Mouse (Mus musculus): ENCODE data around the gene Tmem262. TPM values are rescaled to one million over a fixed set of nuclear protein-coding genes. Genes with fewer than 3 reads are reported as not detected.

Gene Tmem262
- total RNA-seq (2023) = not detected

DNA sequence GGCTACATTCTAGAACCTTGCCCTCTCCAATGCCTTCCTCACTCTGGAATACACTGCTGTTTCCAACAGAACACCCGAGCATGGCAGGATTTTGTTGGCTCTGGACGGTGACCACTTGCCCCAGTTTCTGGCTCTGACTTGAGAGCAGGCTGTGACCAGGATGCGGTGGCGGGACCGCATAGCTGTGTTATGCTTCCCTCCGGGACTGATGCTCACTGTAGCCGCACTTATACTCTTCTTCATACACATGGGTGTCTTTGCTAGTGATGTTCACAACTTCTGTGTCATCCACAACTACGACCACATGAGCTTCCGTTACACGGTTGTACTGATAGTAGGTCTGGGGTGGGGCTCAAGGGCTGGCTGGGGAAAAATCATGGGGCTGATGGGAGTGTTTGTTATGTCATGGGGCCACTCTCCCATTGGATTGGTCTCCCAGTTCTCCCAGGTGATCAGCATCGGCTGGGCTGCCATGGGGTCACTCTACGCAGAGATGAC, at the start of gene Tmem262:
TSS of gene Tmem262 (plus strand) at position 51 of the 498 bp plus-strand sequence.

DNA sequence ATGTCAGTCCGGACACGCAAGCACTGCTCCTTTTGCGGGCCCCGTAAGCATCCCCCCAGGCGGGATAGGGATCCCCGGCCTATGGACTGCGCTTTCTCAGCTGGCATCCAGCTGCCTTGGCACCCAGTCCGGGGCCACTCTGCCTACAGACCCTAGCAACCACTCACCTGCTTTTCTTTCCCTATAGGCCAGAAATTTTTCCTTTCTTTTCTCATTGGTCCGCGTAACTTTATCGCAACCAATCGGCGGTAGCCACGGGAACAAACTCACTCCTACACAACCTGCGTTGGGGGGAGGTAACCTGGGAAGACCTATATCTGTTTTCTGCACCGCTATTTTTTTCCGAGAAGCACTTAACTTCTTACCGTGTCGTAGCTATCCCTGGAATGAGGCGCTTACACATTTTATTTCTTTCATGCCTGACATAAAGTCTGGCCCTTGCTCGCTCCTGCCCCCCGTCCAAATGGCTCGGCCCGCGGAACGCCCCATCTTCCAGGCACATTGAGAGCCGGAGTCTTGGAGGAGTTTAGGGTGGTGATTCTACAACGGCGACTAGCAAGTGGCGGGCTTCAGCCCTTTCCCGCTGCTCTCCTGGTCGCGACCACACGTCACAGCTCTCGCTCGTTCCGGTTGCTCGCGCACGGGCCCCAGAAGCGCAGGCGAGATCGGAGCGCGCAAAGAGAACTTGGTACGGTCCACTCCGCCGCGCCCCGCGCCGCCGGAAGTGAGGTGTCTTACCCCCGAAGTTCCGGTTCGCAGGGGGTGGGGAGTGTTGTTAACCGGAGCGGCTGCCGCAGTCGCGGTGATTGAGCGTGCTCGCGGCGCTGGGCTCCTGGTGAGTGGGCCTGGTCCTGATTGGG, 33.3 kb upstream of the Tmem262 start, which contains the start of gene Syvn1:
TSS of gene Syvn1 (plus strand) at position 283 of the 860 bp plus-strand sequence.

DNA sequence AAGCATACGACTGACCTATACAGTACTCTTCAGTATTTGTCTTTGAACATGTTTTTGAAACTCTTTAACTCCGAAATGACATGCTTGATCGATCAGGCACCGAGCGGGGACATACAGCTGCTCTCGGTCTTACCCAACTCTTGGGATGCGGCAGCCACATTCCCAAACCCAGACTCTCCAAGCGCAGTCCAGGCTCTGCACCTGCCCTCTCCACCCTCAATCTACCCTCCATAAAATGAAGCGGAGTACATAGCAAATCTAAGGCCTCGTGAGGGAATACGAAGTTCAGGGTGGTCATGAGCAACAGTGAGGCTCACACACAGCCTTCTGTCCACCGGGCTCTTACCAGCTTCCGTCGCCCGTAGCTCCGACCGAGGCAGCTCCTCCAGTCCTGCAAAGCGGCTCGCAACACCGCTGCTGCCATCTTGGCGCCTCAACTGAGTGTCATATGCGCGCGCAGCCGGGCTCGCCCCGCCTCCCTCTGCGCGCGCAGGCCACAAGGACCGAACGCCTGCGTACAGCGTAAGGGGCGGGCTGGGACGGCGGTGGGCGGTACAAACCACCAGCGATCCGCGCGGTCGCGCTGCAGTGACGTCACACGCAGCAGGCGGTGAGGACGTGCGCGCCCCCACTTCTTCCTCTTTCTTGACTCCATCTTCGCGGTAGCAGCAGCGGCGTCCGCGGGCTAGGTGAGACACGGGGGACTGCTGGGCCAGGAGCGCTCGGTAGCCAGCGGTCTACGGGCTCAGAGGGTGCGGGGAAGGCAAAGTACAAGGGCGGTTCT, 22.3 kb upstream of the Tmem262 start, which contains the start of the genes Mrpl49 and Fau:
TSS of gene Mrpl49 (minus strand) at position 473 of the 784 bp plus-strand sequence.
TSS of gene Fau (plus strand) at position 532 of the 784 bp plus-strand sequence.

DNA sequence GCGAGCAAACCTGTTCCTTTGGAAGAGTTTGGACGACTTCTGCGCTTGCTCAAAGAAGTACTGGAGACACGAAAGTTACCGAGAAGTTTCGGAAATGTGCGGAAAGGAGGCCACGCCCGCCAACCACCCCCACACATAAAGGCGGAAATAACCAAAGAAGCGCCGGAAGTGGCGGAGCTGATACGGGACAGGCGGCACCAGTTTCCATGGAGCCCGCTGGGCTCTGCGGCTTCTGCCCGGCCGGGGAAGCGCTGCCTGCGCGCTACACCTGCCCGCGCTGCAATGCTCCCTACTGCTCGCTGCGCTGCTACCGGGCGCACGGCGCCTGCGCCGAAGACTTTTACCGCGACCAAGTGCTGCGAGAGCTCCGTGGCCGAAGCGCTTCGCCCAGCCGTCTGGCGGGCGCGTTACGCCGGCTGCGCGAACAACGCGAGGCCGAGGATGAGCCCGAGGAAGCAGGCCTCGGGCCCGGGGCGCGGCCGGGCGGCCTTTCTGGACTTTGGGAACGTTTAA, 18.8 kb upstream of the Tmem262 start, which contains the start of gene Znhit2:
TSS of gene Znhit2 (plus strand) at position 172 of the 513 bp plus-strand sequence.

DNA sequence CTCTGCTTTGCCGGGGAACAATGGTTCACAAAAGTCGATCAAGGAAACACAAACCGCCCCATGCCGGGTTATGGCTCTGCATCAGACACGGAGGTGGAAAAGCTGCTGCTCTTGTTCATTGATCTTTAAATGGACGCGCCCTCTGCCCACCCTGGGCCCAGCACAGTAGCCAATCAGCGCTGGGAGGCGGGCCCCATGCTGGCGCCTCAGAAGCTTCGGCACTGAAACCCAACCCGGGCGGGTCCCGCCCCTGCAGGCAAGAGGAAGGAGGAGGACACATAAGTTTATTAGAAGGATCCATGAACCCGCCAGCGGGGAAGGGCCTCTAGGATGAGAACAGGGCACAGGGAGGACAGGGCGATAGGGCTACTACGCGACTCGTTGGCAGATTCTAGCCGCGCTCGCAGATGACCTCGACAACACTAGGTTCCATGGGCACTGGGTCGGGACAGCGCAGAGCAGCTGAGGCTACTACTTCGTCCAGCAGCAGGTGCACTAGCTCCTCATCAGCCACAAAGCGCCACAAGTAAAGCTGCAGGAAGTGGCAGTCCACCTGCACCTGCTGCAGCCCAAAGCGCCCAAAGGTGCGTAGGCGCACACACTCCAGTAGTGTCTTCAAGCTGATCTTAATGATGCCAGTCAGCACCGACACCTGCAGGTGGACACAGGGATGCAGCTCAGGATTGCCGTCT, 12.0 kb upstream of the Tmem262 start, which contains the start of gene Tm7sf2:
TSS of gene Tm7sf2 (minus strand) at position 650 of the 692 bp plus-strand sequence.

DNA sequence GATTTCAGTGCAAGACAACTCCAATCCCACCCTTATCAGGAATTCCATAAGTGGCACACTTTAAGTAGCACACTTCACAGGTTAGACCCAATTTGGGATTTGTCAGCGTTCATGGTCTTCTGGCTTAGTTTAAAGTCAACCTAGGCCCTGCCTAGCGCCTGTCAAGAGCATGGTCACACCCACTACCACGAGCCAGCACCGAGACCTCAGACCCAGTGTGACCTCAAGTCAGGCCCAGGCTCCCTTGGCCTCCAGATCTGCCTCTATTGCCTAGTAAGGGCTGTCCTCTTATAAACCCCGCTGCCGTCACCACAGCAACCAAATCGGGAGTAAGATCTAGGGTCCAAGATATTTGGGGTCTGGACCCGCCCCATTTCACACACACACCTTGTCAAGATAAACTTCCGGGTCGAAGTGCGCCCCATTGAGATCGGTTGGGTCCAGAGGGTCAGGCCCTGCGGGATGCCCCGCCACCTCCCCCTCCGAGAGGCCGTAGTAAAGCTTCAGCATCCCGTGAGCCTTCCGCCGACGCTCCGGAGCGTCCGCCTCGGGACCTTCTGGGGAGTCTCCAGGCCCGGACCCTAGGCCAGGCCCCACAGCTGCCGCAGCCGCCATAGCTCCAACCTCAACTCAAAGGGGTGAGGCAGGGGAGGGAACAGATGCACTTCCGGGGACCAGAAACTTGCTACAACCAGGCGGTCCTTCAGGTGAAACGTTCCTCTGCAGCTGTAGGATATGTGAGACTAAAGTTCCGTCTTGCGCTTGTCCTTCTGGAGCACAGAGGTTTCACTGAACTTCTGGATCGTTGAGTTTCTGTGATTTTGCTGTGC, 3.1 kb upstream of the Tmem262 start, which contains the start of gene Vps51:
TSS of gene Vps51 (minus strand) at position 668 of the 830 bp plus-strand sequence.

DNA sequence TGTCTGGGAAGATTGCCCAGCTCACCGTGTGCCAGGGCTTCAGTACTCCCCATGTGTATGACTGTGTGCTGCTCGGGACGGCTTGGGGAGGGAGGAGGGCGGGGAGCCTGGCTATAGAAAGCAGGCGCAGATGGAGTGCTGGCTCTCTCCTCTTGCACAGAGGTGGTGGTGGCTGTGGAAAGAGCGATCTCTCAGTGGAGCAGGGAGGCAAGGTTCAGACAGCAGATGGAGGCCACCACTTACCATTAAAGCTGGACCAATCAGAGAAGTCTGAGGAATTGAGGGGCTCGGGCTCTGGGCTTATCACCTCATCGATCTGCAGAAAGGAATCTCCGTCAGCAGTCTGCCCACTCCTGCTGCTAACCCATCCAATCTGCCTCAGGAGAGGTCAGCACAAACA, 2.3 kb downstream of the Tmem262 start, which contains the start of gene Gm28374:
TSS of gene Gm28374 (minus strand) at position 101 of the 400 bp plus-strand sequence.

DNA sequence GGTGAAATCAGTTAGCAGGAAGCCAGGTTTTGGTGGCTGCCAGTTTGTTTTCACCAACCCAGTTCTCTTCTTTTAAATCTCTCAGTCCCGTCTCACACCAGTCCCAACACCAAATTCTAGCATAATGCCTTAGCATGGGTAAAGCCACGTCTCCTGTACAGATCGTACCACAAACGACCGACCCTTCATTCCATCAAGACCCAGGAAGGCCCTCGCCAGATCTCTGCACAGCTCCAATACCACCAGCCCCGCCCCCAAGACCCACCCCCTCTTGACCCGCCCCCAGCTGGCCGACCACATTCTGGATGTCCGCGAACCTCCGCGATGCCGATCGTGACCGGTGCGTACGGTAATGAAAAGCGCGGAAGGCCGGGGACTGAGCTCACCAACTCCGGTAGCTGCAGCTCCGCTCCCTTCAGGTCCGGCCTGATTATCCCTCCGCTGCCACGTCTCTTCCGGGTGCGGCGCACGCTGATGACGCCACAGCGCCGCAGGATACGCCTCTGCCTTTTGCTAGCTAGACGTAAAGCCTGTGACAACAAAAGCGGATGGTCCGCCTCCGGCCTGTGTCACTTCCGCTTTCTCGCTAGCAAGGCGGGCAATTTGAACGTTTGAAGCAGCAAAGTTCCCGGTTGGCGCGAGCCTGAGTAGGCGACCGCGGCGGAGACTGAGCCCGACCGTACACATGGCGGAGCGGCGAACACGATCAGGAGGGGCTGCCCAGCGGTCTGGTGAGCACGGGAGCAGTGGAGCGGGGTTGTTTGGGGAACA, 4.8 kb downstream of the Tmem262 start, which contains the start of the genes Zfpl1 and Cdca5:
TSS of gene Zfpl1 (minus strand) at position 479 of the 771 bp plus-strand sequence.
TSS of gene Cdca5 (plus strand) at position 506 of the 771 bp plus-strand sequence.

DNA sequence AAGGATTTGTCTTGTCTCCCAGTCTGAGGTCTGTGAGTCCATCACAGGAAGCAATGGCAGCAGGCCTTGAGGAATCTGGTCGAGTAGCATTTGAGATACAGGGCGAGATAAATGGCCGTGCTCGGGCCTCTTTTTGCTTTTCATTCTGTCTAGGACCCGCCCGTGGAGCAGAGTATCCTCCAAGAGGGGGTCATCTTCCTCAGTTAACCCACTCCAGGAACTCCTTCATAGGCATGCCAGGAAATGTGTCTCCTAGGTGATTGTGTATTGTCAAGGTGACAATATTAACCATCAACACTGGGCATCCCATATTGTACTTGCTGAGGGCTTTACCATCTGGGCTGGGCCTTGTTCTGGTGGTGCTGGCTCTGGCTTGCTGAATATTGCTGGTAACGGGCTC, 14.3 kb downstream of the Tmem262 start, which contains the start of gene AC131692.1:
TSS of gene AC131692.1 (plus strand) at position 301 of the 400 bp plus-strand sequence.

DNA sequence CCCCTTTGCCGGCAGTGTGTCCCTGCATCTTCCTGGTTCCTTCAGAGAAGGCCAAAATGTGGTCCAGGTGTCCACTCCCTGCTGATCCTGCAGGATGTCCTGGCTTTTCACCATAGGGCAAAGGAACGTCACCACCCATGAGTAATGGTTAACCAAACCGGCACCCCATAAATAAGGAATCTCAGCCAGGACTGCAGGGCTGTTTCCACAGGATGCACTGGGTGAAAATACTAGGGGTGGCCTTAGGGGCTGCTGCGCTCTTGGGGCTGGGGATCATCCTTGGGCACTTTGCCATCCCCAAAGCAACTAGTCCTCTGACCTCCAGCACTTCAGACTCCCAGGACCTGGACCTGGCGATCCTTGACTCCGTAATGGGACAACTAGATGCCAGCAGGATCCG, 25.8 kb downstream of the Tmem262 start, which contains the start of gene Naaladl1:
TSS of gene Naaladl1 (plus strand) at position 197 of the 400 bp plus-strand sequence.

DNA sequence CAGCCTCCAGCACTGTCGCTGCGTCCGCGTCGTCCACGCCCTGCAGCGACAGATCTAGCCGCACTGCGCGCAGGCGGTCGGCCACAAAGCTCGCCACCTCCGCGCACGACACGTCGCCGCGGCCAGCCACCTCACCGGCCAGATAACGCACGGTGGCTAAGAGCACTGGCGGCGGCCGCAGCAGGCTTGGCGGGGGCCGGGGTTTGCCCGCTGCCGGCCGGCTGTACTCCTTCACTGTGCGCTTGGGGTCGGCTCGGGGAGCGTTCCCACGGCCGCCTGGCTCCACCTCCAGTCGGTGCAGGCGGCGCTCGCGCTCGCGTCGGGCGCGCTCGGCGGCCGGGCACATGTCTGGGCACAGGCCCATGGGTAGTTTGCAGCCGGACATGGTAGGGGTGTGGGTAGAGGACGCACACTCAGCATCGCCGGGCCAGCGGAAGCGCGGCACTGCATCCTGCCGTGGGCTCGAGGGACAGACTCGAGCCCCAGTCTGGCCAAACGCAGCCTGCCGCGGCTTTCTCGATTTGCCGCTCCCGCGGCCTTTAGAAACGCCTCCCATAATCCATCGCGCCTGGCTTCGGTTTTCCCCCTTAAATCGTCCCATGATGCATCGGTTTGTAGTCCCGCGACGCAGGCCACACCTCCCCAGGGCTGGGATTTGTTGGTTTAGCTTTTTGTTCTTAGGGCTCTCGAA, 38.3 kb downstream of the Tmem262 start, which contains the start of gene Sac3d1:
TSS of gene Sac3d1 (minus strand) at position 665 of the 691 bp plus-strand sequence.

DNA sequence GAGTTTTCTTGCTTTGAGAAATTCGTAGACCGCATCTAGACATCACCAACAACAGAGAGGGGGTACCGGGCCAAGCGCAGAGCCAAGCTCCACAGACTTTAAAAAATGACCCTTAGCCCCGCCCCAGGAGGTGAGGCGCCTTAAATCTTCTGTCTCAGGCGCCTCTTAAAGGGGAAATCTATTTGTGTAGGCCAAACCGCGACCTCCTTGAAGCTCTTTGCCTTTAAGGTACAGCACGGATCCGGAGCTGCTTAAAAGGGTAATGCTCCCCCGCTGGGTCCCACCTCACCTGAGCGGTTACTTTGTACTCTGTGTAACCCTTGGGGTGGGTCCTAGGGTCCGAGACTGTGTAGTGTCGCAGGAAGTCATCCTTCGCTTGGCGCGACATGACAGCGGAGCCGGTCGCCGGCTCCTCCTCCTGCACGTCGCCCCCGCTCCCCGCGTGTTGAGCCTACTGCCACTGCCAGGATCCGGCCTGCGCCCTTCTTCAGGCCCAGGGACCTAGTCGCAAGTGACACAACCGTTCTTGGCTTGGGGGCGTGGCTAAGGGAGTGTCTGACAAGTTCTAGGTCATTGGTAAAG, 48.0 kb downstream of the Tmem262 start, which contains the start of gene Snx15:
TSS of gene Snx15 (minus strand) at position 545 of the 582 bp plus-strand sequence.

Other genes starting within 250 kb of the Tmem262 start
- 127 TPM for gene Frmd8, start 204.8 kb upstream of the Tmem262 start, total RNA-seq (2023)
- 27.0 TPM for gene Slc25a45, start 202.2 kb upstream of the Tmem262 start, total RNA-seq (2023)
- 2.3 TPM for gene Tigd3, start 185.9 kb upstream of the Tmem262 start, total RNA-seq (2023)
- gene Dpf2, start 167.0 kb upstream of the Tmem262 start, total RNA-seq (2023) = 116 TPM
- 0.59 TPM for gene Cdc42ep2, start 155.2 kb upstream of the Tmem262 start, total RNA-seq (2023)
- 53.3 TPM for gene Pola2, start 115.8 kb upstream of the Tmem262 start, total RNA-seq (2023)
- not detected for gene Slc22a20, start 93.9 kb upstream of the Tmem262 start, total RNA-seq (2023)
- 109 TPM for gene Capn1, start 64.1 kb upstream of the Tmem262 start, total RNA-seq (2023)
- 59.7 TPM for gene Syvn1, start 33.5 kb upstream of the Tmem262 start, total RNA-seq (2023)
- gene Mrpl49, start 22.2 kb upstream of the Tmem262 start, total RNA-seq (2023) = 18.5 TPM
- 3,209 TPM for gene Fau, start 22.2 kb upstream of the Tmem262 start, total RNA-seq (2023)
- 10.9 TPM for gene Znhit2, start 18.8 kb upstream of the Tmem262 start, total RNA-seq (2023)
- gene Tm7sf2, start 11.7 kb upstream of the Tmem262 start, total RNA-seq (2023) = 17.4 TPM
- gene Vps51, start 2.8 kb upstream of the Tmem262 start, total RNA-seq (2023) = 112 TPM
- gene Gm28374, start 2.2 kb downstream of the Tmem262 start, total RNA-seq (2023) = not detected
- gene Zfpl1, start 4.9 kb downstream of the Tmem262 start, total RNA-seq (2023) = 58.2 TPM
- 0.91 TPM for gene Cdca5, start 5.0 kb downstream of the Tmem262 start, total RNA-seq (2023)
- gene AC131692.1, start 14.4 kb downstream of the Tmem262 start, total RNA-seq (2023) = not detected
- gene Naaladl1, start 25.7 kb downstream of the Tmem262 start, total RNA-seq (2023) = not detected
- 5.0 TPM for gene Sac3d1, start 38.6 kb downstream of the Tmem262 start, total RNA-seq (2023)
- gene Snx15, start 48.3 kb downstream of the Tmem262 start, total RNA-seq (2023) = 27.8 TPM
- 0.41 TPM for gene Batf2, start 61.0 kb downstream of the Tmem262 start, total RNA-seq (2023)
- gene Arl2, start 61.5 kb downstream of the Tmem262 start, total RNA-seq (2023) = 20.1 TPM
- gene Majin, start 104.4 kb downstream of the Tmem262 start, total RNA-seq (2023) = not detected
- gene Gpha2, start 146.3 kb downstream of the Tmem262 start, total RNA-seq (2023) = not detected
- 17.5 TPM for gene Ppp2r5b, start 155.8 kb downstream of the Tmem262 start, total RNA-seq (2023)
- gene Atg2a, start 161.6 kb downstream of the Tmem262 start, total RNA-seq (2023) = 229 TPM
- 37.0 TPM for gene Ehd1, start 196.7 kb downstream of the Tmem262 start, total RNA-seq (2023)
- gene Cdc42bpg, start 226.4 kb downstream of the Tmem262 start, total RNA-seq (2023) = 4.9 TPM

All from CD4-positive naive resting alpha-beta T cell, adult 76 days (primary cell).